Mouse (Mus musculus): Measurements from ENCODE around the gene Rchy1.

- TF ChIP-seq CTCF (IDR thresholded peaks at IDR 0.05; ENCODE audit: insufficient read depth, low read length), result no peak
- TF ChIP-seq POLR2A (IDR thresholded peaks at IDR 0.05; ENCODE audit: borderline replicate concordance, extremely low read depth, low read depth, low read length), result no peak
These were observed 49.6 kb downstream of the Rchy1 start for GRCm38 (mm10) chr5:91913231-91913630.
